Mouse (Mus musculus) small intestine, adult 2 months (tissue): Measurements from ENCODE around the gene Cryga.

Experiments
- CTCF ChIP-seq: fragments of 200-500 bp; IDR thresholded peaks from 2 replicates; pipeline ENCODE4 v1.5.1; 2012; ENCODE audit warnings: low read depth, mild to moderate bottlenecking, control low read depth, inconsistent platforms, low read length, moderate library complexity, mixed read lengths; ENCODE audit not compliant: insufficient replicate concordance, insufficient read length; ENCODE audit errors: extremely low read depth
- POLR2A ChIP-seq: fragments of 200-500 bp; IDR thresholded peaks from 2 replicates; pipeline ENCODE4 v1.6.1; 2012; ENCODE audit warnings: low read depth, mild to moderate bottlenecking, control low read depth, inconsistent platforms, low read length, moderate library complexity

GRCm38 (mm10) chr1:65131671-65132070 lies 28.5 kb upstream of the Cryga start:
- TF ChIP-seq CTCF = no peak
- no peak for TF ChIP-seq POLR2A
